In genomic region chr6:89613336-89614106, GRCm38 (mm10) we compare ENCODE assay signal across 9 mouse cellular contexts. TPM values are rescaled to one million over a fixed set of nuclear protein-coding genes. Genes with fewer than 3 reads are reported as not detected.
DNase-seq lines count a peak whose midpoint lies in the region; ATAC-seq lines count a peak whose summit lies in the region.
"Had no signal": no experiment of that assay in that cellular context is flagged by ENCODE, and none has a peak within 500 bp of the region (broad histone marks: within the 10 kb centered on the region; RNA-seq: fewer than 3 reads in every experiment).

No protein-coding gene starts in this region.

- H3K27me3 ChIP-seq in heart, embryonic 12.5 days (replicated peaks): no peaks in the 10 kb centered on the region
- no peaks in the 10 kb centered on the region for H3K27me3 ChIP-seq in heart, embryonic 11.5 days (ENCODE audit: control insufficient read depth, insufficient read depth, low read length)
- no peaks in the 10 kb centered on the region for H3K27me3 ChIP-seq in embryonic facial prominence, embryonic 12.5 days
- H3K27me3 ChIP-seq in midbrain, embryonic 14.5 days (ENCODE audit: control insufficient read depth, insufficient read depth, low read length): no peaks in the 10 kb centered on the region

- no peaks in the 10 kb centered on the region; the same call in 1 of the 2 replicates for H3K4me1 ChIP-seq in heart, embryonic 12.5 days (replicated peaks)
- no peaks in the 10 kb centered on the region for H3K4me1 ChIP-seq in heart, embryonic 11.5 days (ENCODE audit: control insufficient read depth, insufficient read depth, low read length)
- peaks cover 15% of the 10 kb centered on the region; the same call in 1 of the 2 replicates for H3K4me1 ChIP-seq in embryonic facial prominence, embryonic 12.5 days
- peaks cover 23% of the 10 kb centered on the region for H3K4me1 ChIP-seq in midbrain, embryonic 14.5 days (ENCODE audit: control insufficient read depth, insufficient read depth, low read length)

- H3K36me3 ChIP-seq in heart, embryonic 12.5 days: no peaks in the 10 kb centered on the region
- no peaks in the 10 kb centered on the region for H3K36me3 ChIP-seq in heart, embryonic 11.5 days (ENCODE audit: control insufficient read depth, insufficient read depth, low read length)
- H3K36me3 ChIP-seq in embryonic facial prominence, embryonic 12.5 days: no peaks in the 10 kb centered on the region
- H3K36me3 ChIP-seq in midbrain, embryonic 14.5 days (ENCODE audit: control insufficient read depth, insufficient read depth, low read length): no peaks in the 10 kb centered on the region

- H3K9ac ChIP-seq in heart, embryonic 12.5 days: no peak overlapping the region
- no peak overlapping the region for H3K9ac ChIP-seq in heart, embryonic 11.5 days (ENCODE audit: low read depth, low read length)
- no peak overlapping the region for H3K9ac ChIP-seq in embryonic facial prominence, embryonic 12.5 days
- peak overlapping the region; percentile 34 for H3K9ac ChIP-seq in midbrain, embryonic 14.5 days (replicated peaks; ENCODE audit: low read length)

- 53% methylated on average over 15 of the region's 15 CpGs for WGBS in heart, embryonic 12.5 days
- WGBS in heart, embryonic 11.5 days (ENCODE audit: insufficient replicate concordance): 54% methylated on average over 15 of the region's 15 CpGs
- 59% methylated on average over 15 of the region's 15 CpGs for WGBS in embryonic facial prominence, embryonic 12.5 days
- 18% methylated on average over 15 of the region's 15 CpGs for WGBS in midbrain, embryonic 14.5 days

- no peak overlapping the region for H3K4me3 ChIP-seq in heart, embryonic 12.5 days
- H3K4me3 ChIP-seq in heart, embryonic 11.5 days (ENCODE audit: low read depth, low read length): no peak overlapping the region
- no peak overlapping the region for H3K4me3 ChIP-seq in embryonic facial prominence, embryonic 12.5 days
- H3K4me3 ChIP-seq in midbrain, embryonic 14.5 days (replicated peaks; ENCODE audit: low read depth, low read length): no peak overlapping the region
- H3K4me3 ChIP-seq: erythroblast, embryonic 14.5 days had no signal

- peak; percentile 69 for DNase-seq in layer of hippocampus, adult 11-12 months (ENCODE audit: low spot score)
- peak; percentile 89 for DNase-seq in midbrain, embryonic 14.5 days
- DNase-seq in adrenal gland, adult 2 months: no peak
- no peak for DNase-seq in urinary bladder, postnatal 36 days (ENCODE audit: low spot score in 2 of 2)

- no peak overlapping the region for H3K27ac ChIP-seq in heart, embryonic 12.5 days (ENCODE audit: poor library complexity, severe bottlenecking)
- H3K27ac ChIP-seq in heart, embryonic 11.5 days (ENCODE audit: low read depth, low read length): no peak overlapping the region
- peak overlapping the region; percentile 76 for H3K27ac ChIP-seq in embryonic facial prominence, embryonic 12.5 days
- peak overlapping the region; percentile 93 for H3K27ac ChIP-seq in midbrain, embryonic 14.5 days (replicated peaks; ENCODE audit: low read depth, low read length)

- ATAC-seq in heart, embryonic 12.5 days (ENCODE audit: insufficient number of reproducible peaks, low FRiP score): peak; percentile 45
- no peak for ATAC-seq in heart, embryonic 11.5 days (replicated peaks; ENCODE audit: insufficient number of reproducible peaks, low FRiP score, low TSS enrichment)
- peak; percentile 69; the same call in 1 of the 2 replicates for ATAC-seq in embryonic facial prominence, embryonic 12.5 days (ENCODE audit: insufficient number of reproducible peaks, insufficient read depth, low FRiP score, low TSS enrichment)
- ATAC-seq in midbrain, embryonic 14.5 days (ENCODE audit: low FRiP score, low TSS enrichment): peak; percentile 91
- ATAC-seq in erythroblast, adult 5-6 weeks (replicated peaks; ENCODE audit: low FRiP score, poor library complexity, severe bottlenecking): no peak

- no peaks in the 10 kb centered on the region for H3K9me3 ChIP-seq in heart, embryonic 12.5 days (replicated peaks)
- no peaks in the 10 kb centered on the region for H3K9me3 ChIP-seq in heart, embryonic 11.5 days (replicated peaks; ENCODE audit: control insufficient read depth, low read length)
- H3K9me3 ChIP-seq in embryonic facial prominence, embryonic 12.5 days: no peaks in the 10 kb centered on the region
- H3K9me3 ChIP-seq in midbrain, embryonic 14.5 days (ENCODE audit: control insufficient read depth, low read length): no peaks in the 10 kb centered on the region

- no peak overlapping the region for H3K4me2 ChIP-seq in heart, embryonic 12.5 days
- H3K4me2 ChIP-seq in heart, embryonic 11.5 days: no peak overlapping the region
- H3K4me2 ChIP-seq in embryonic facial prominence, embryonic 12.5 days (replicated peaks): no peak overlapping the region
- H3K4me2 ChIP-seq in midbrain, embryonic 14.5 days (ENCODE audit: low read length): peak overlapping the region; percentile 4; the same call in 1 of the 2 replicates

RNA-seq across cellular contexts. Expression of gene Chchd6, which starts 18.1 kb away (rescaled TPM):
- polyA plus RNA-seq in heart, embryonic 12.5 days (2016; fragmentation: Nextera tagmentation; extraction: Ambion mirVana): 37.8 and 39.7 TPM in 2 replicates
- 45.5 and 45.9 TPM in 2 replicates for polyA plus RNA-seq in heart, embryonic 11.5 days (2014; fragmentation: Nextera tagmentation; extraction: Ambion mirVana)
- 55.9 and 65.9 TPM in 2 replicates for polyA plus RNA-seq in embryonic facial prominence, embryonic 12.5 days (2016; fragmentation: Nextera tagmentation; extraction: Ambion mirVana)
- polyA plus RNA-seq in midbrain, embryonic 14.5 days (2014; fragmentation: Nextera tagmentation; extraction: Ambion mirVana): 164 and 204 TPM in 2 replicates
- total RNA-seq in erythroblast, adult 5-6 weeks (2015; ENCODE audit: low replicate concordance): 3.8 TPM in 1 of 2 replicates, not detected in the other
- 1.7 TPM in 1 of 2 replicates, not detected in the other for total RNA-seq in erythroblast, adult 5-6 weeks (2017; ENCODE audit: low replicate concordance)
- total RNA-seq in adrenal gland, adult 2 months (2021): 10 to 100 TPM; 26.3 to 39.4 TPM
- polyA plus RNA-seq in adrenal gland, adult 2 months (2012; rRNA removed): 34.2 and 54.1 TPM in 2 replicates

RNA-seq across cellular contexts. Expression of gene Txnrd3, which starts 30.3 kb away (rescaled TPM):
- polyA plus RNA-seq in heart, embryonic 12.5 days (2016; fragmentation: Nextera tagmentation; extraction: Ambion mirVana): 10.0 and 11.5 TPM in 2 replicates
- polyA plus RNA-seq in heart, embryonic 11.5 days (2014; fragmentation: Nextera tagmentation; extraction: Ambion mirVana): 8.7 and 10.4 TPM in 2 replicates
- polyA plus RNA-seq in embryonic facial prominence, embryonic 12.5 days (2016; fragmentation: Nextera tagmentation; extraction: Ambion mirVana): 11.5 and 12.5 TPM in 2 replicates
- 16.3 and 17.6 TPM in 2 replicates for polyA plus RNA-seq in midbrain, embryonic 14.5 days (2014; fragmentation: Nextera tagmentation; extraction: Ambion mirVana)
- 1.5 and 1.7 TPM in 2 replicates for total RNA-seq in erythroblast, adult 5-6 weeks (2015; ENCODE audit: low replicate concordance)
- 0.77 and 1.8 TPM in 2 replicates for total RNA-seq in erythroblast, adult 5-6 weeks (2017; ENCODE audit: low replicate concordance)
- total RNA-seq in adrenal gland, adult 2 months (2021): 10 to 100 TPM in 1 of 2 experiments, 1 to 10 TPM in 1; 9.0 to 11.4 TPM
- 12.9 and 14.6 TPM in 2 replicates for polyA plus RNA-seq in adrenal gland, adult 2 months (2012; rRNA removed)
- polyA plus RNA-seq: erythroblast, embryonic 14.5 days had no signal

Comparison
In these comparisons a context has a peak if more than half of its experiments do, and no peak if none do; other contexts are left out.
1. ATAC-seq: peak in heart, embryonic 12.5 days (single experiment), embryonic facial prominence, embryonic 12.5 days (single experiment) and midbrain, embryonic 14.5 days (single experiment); none in heart, embryonic 11.5 days (single experiment) and erythroblast, adult 5-6 weeks (single experiment).
2. H3K27ac ChIP-seq: peak in embryonic facial prominence, embryonic 12.5 days (single experiment) and midbrain, embryonic 14.5 days (single experiment); none in heart, embryonic 12.5 days (single experiment) and heart, embryonic 11.5 days (single experiment).
3. DNase-seq: peak in layer of hippocampus, adult 11-12 months (single experiment) and midbrain, embryonic 14.5 days (single experiment); none in adrenal gland, adult 2 months (single experiment) and urinary bladder, postnatal 36 days (0 of 2).